Mouse (Mus musculus) kidney, adult 18-20 months (tissue): ENCODE data around the gene Pcnx.

ENCODE experiments used
- DNase-seq: peaks from one replicate; pipeline ENCODE4 v3.0.0; 2021

Gene Pcnx

GRCm38 (mm10) chr12:81907741-81908357 lies 48.0 kb downstream of the Pcnx start:
- DNase-seq = no peak

- no peak for DNase-seq
Observed at GRCm38 (mm10) chr12:81910439-81910838, 50.6 kb downstream of the Pcnx start.

- peak; percentile 79 for DNase-seq
Observed at GRCm38 (mm10) chr12:81915176-81915950, 55.5 kb downstream of the Pcnx start.

- DNase-seq = no peak
Observed at GRCm38 (mm10) chr12:81918346-81918745, 58.5 kb downstream of the Pcnx start.

- no peak for DNase-seq
Observed at GRCm38 (mm10) chr12:81918886-81919285, 59.1 kb downstream of the Pcnx start.

GRCm38 (mm10) chr12:81920027-81920426 lies 60.2 kb downstream of the Pcnx start:
- no peak for DNase-seq

- no peak for DNase-seq
Observed at GRCm38 (mm10) chr12:81920614-81921013, 60.8 kb downstream of the Pcnx start.

GRCm38 (mm10) chr12:81921785-81922184 lies 62.0 kb downstream of the Pcnx start:
- no peak for DNase-seq

GRCm38 (mm10) chr12:81922838-81923237 lies 63.0 kb downstream of the Pcnx start:
- DNase-seq = no peak

GRCm38 (mm10) chr12:81927163-81927562 lies 67.3 kb downstream of the Pcnx start:
- no peak for DNase-seq

- DNase-seq = peak; percentile 62
Observed at GRCm38 (mm10) chr12:81927643-81928381, 68.0 kb downstream of the Pcnx start.

GRCm38 (mm10) chr12:81928382-81928770 lies 68.6 kb downstream of the Pcnx start:
- no peak for DNase-seq

GRCm38 (mm10) chr12:81932015-81932414 lies 72.2 kb downstream of the Pcnx start:
- DNase-seq = peak; percentile 32

GRCm38 (mm10) chr12:81933430-81933829 lies 73.6 kb downstream of the Pcnx start:
- DNase-seq = peak; percentile 55

GRCm38 (mm10) chr12:81934510-81934909 lies 74.7 kb downstream of the Pcnx start:
- no peak for DNase-seq

- no peak for DNase-seq
Observed at GRCm38 (mm10) chr12:81936066-81936465, 76.2 kb downstream of the Pcnx start.

GRCm38 (mm10) chr12:81941191-81941590 lies 81.4 kb downstream of the Pcnx start:
- no peak for DNase-seq

- peak; percentile 23 for DNase-seq
Observed at GRCm38 (mm10) chr12:81943331-81944062, 83.7 kb downstream of the Pcnx start.

- no peak for DNase-seq
Observed at GRCm38 (mm10) chr12:81949026-81949425, 89.2 kb downstream of the Pcnx start.

- no peak for DNase-seq
Observed at GRCm38 (mm10) chr12:81950016-81950415, 90.2 kb downstream of the Pcnx start.

GRCm38 (mm10) chr12:81958351-81958750 lies 98.5 kb downstream of the Pcnx start:
- DNase-seq = no peak

GRCm38 (mm10) chr12:81965416-81965815 lies 105.6 kb downstream of the Pcnx start:
- no peak for DNase-seq
